19 mouse cellular contexts compared by ENCODE assay signal in the genomic region with DNA sequence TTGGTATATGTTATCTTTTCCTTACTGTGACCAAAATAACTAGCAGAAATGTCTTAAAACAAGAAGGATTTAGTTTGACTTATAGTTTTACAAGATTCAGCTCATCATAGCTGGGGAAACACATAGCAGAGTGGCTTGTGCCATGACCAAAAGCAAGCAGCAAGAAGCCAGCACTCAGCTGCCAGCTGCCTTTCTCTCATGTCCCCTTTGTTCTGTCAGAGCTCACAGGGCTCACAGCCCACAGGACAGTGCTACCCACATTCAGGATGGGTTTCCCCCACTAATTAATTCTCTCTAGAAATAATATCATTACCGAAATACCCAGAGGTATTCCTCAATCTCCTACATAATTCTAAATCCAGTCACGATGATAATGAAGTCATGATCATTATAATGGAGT. TPM values are rescaled to one million over a fixed set of nuclear protein-coding genes. Genes with fewer than 3 reads are reported as not detected.
A peak's percentile ranks its signal among the peaks of the same experiment; 100 is the strongest.
DNase-seq lines count a peak whose midpoint lies in the region; ATAC-seq lines count a peak whose summit lies in the region.
"Had no signal": no experiment of that assay in that cellular context is flagged by ENCODE, and none has a peak within 500 bp of the region (broad histone marks: within the 10 kb centered on the region; RNA-seq: fewer than 3 reads in every experiment).

No protein-coding gene starts in this region.

- H3K9ac ChIP-seq in heart, embryonic 15.5 days: no peak overlapping the region
- no peak overlapping the region for H3K9ac ChIP-seq in lung, embryonic 15.5 days
- H3K9ac ChIP-seq: embryonic facial prominence, embryonic 12.5 days; hindbrain, embryonic 15.5 days; limb, embryonic 15.5 days; liver, embryonic 14.5 days had no signal

- no peaks in the 10 kb centered on the region for H3K36me3 ChIP-seq in heart, embryonic 15.5 days
- H3K36me3 ChIP-seq in lung, embryonic 15.5 days: no peaks in the 10 kb centered on the region
- H3K36me3 ChIP-seq: embryonic facial prominence, embryonic 12.5 days; heart, embryonic 10.5 days; hindbrain, embryonic 15.5 days; limb, embryonic 15.5 days; midbrain, embryonic 10.5 days had no signal

- DNase-seq in heart, postnatal 14 days: no peak
- no peak for DNase-seq in lung, postnatal 4 days
- peak; percentile 24 for DNase-seq in thymus, postnatal 14 days
- no peak for DNase-seq in thymus, postnatal 10 days (ENCODE audit: low spot score in 2 of 2)
- no peak for DNase-seq in layer of hippocampus, adult 9-10 months (ENCODE audit: low spot score)
- DNase-seq: B cell, adult 2 months; cerebellum, adult 18-20 months; cerebellum, postnatal 25 days had no signal

- 84% methylated on average over 2 of the region's 2 CpGs for WGBS in heart, embryonic 15.5 days
- WGBS in lung, embryonic 15.5 days: 87% methylated on average over 2 of the region's 2 CpGs

- peak overlapping the region; percentile 45; the same call in 1 of the 2 replicates for H3K27ac ChIP-seq in heart, embryonic 15.5 days
- 0 out of 2 replicates have a peak overlapping the region, but pooled peaks have one; percentile 7 for H3K27ac ChIP-seq in lung, embryonic 15.5 days
- H3K27ac ChIP-seq: embryonic facial prominence, embryonic 12.5 days; heart, embryonic 10.5 days; hindbrain, embryonic 15.5 days; left cerebral cortex, adult 2 months; limb, embryonic 15.5 days; liver, embryonic 14.5 days; midbrain, embryonic 10.5 days had no signal

- H3K9me3 ChIP-seq in heart, embryonic 15.5 days (replicated peaks): no peaks in the 10 kb centered on the region
- H3K9me3 ChIP-seq in lung, embryonic 15.5 days: no peaks in the 10 kb centered on the region
- H3K9me3 ChIP-seq: embryonic facial prominence, embryonic 12.5 days; G1E; heart, embryonic 10.5 days; hindbrain, embryonic 15.5 days; limb, embryonic 15.5 days; midbrain, embryonic 10.5 days had no signal

- no peak overlapping the region for H3K4me2 ChIP-seq in heart, embryonic 15.5 days
- H3K4me2 ChIP-seq in lung, embryonic 15.5 days: no peak overlapping the region
- H3K4me2 ChIP-seq: embryonic facial prominence, embryonic 12.5 days; hindbrain, embryonic 15.5 days; limb, embryonic 15.5 days had no signal

- intact Hi-C loops in heart, postnatal 14 days (cut with DNase I): no loop called here

- ATAC-seq in heart, embryonic 15.5 days (replicated peaks; ENCODE audit: insufficient number of reproducible peaks, insufficient read depth, low FRiP score, low read depth): no peak
- ATAC-seq in lung, embryonic 15.5 days (ENCODE audit: borderline replicate concordance, extremely low read depth, low FRiP score, low TSS enrichment): no peak

- no peak overlapping the region for H3K4me3 ChIP-seq in heart, embryonic 15.5 days
- no peak overlapping the region for H3K4me3 ChIP-seq in lung, embryonic 15.5 days
- H3K4me3 ChIP-seq: embryonic facial prominence, embryonic 12.5 days; heart, embryonic 10.5 days; hindbrain, embryonic 15.5 days; left cerebral cortex, adult 2 months; limb, embryonic 15.5 days; midbrain, embryonic 10.5 days had no signal

- no peaks in the 10 kb centered on the region for H3K27me3 ChIP-seq in heart, embryonic 15.5 days
- no peaks in the 10 kb centered on the region for H3K27me3 ChIP-seq in lung, embryonic 15.5 days
- H3K27me3 ChIP-seq: CH12.LX; embryonic facial prominence, embryonic 12.5 days; hindbrain, embryonic 15.5 days; limb, embryonic 15.5 days had no signal

- peaks cover 22% of the 10 kb centered on the region for H3K4me1 ChIP-seq in heart, embryonic 15.5 days (replicated peaks)
- H3K4me1 ChIP-seq in lung, embryonic 15.5 days: peaks cover 29% of the 10 kb centered on the region

RNA-seq across cellular contexts. Expression of a gene that starts 1.8 kb away (rescaled TPM):
- polyA plus RNA-seq in heart, embryonic 15.5 days (2015; fragmentation: Nextera tagmentation; extraction: Ambion mirVana): 18.2 and 22.0 TPM in 2 replicates
- total RNA-seq in heart, postnatal 14 days (2021): 10 to 100 TPM; 25.5 to 28.0 TPM
- 18.6 and 19.6 TPM in 2 replicates for polyA plus RNA-seq in lung, embryonic 15.5 days (2015; fragmentation: Nextera tagmentation; extraction: Ambion mirVana)

RNA-seq across cellular contexts. Expression of a gene that starts 43.6 kb away (rescaled TPM):
- polyA plus RNA-seq in heart, embryonic 15.5 days (2015; fragmentation: Nextera tagmentation; extraction: Ambion mirVana): 15.5 and 18.6 TPM in 2 replicates
- 10 to 100 TPM; 76.2 to 81.2 TPM for total RNA-seq in heart, postnatal 14 days (2021)
- polyA plus RNA-seq in lung, embryonic 15.5 days (2015; fragmentation: Nextera tagmentation; extraction: Ambion mirVana): 22.9 and 23.4 TPM in 2 replicates
